Mouse (Mus musculus) kidney, postnatal 4 days (tissue): ENCODE data around the gene Batf2.
A peak's percentile ranks its signal among the peaks of the same experiment; 100 is the strongest.
"Not testable (repeated sequence)": the region's sequence is repeated elsewhere in the genome, so short reads cannot be mapped to it uniquely, and the experiment has no call there.

Experiments
- DNase-seq, 2 experiments: peaks; one replicate each; pipeline ENCODE4 v3.0.0; 2021; ENCODE audit warnings: mixed read lengths in 2 of 2

The Batf2 gene

GRCm38 (mm10) chr19:6132171-6132827 lies 8.5 kb upstream of the Batf2 start:
- no peak for DNase-seq

- not testable (repeated sequence) for DNase-seq
These were observed 7.6 kb upstream of the Batf2 start for GRCm38 (mm10) chr19:6133197-6133596.

GRCm38 (mm10) chr19:6136397-6136796 lies 4.4 kb upstream of the Batf2 start:
- DNase-seq = no peak

- DNase-seq = no peak
These were observed 1.1 kb upstream of the Batf2 start for GRCm38 (mm10) chr19:6139701-6140100.

- DNase-seq = no peak
These were observed 457 bp upstream of the Batf2 start for GRCm38 (mm10) chr19:6140374-6140677.

GRCm38 (mm10) chr19:6141394-6141749 lies 589 bp downstream of the Batf2 start, which contains the start of gene Arl2:
TSS of gene Arl2 (minus strand) at chr19:6141548.
- DNase-seq = peak; percentile 80 to 89

GRCm38 (mm10) chr19:6144842-6145241 lies 4.1 kb downstream of the Batf2 start:
- DNase-seq = no peak

- no peak for DNase-seq
These were observed 14.4 kb downstream of the Batf2 start for GRCm38 (mm10) chr19:6155174-6155573.

GRCm38 (mm10) chr19:6156372-6156771 lies 15.6 kb downstream of the Batf2 start:
- peak; percentile 41 to 59 for DNase-seq

- DNase-seq = peak in 1 of 2 experiments; percentile 27
These were observed 16.4 kb downstream of the Batf2 start for GRCm38 (mm10) chr19:6157220-6157619.

- peak; percentile 29 to 52 for DNase-seq
These were observed 23.2 kb downstream of the Batf2 start for GRCm38 (mm10) chr19:6163872-6164547.

- no peak for DNase-seq
These were observed 26.0 kb downstream of the Batf2 start for GRCm38 (mm10) chr19:6166750-6167149.

GRCm38 (mm10) chr19:6171215-6171614 lies 30.4 kb downstream of the Batf2 start:
- DNase-seq = no peak

- DNase-seq = no peak
These were observed 34.0 kb downstream of the Batf2 start for GRCm38 (mm10) chr19:6174771-6175170.

GRCm38 (mm10) chr19:6178775-6179174 lies 38.0 kb downstream of the Batf2 start:
- DNase-seq = no peak

- DNase-seq = peak; percentile 65 to 68
These were observed 40.8 kb downstream of the Batf2 start for GRCm38 (mm10) chr19:6181629-6182028.

GRCm38 (mm10) chr19:6182534-6182933 lies 41.8 kb downstream of the Batf2 start:
- DNase-seq = no peak

- DNase-seq = no peak
These were observed 43.3 kb downstream of the Batf2 start, which contains the start of gene Majin for GRCm38 (mm10) chr19:6184131-6184530. TSS of gene Majin (plus strand) at chr19:6184388.

- DNase-seq = no peak
These were observed 63.5 kb downstream of the Batf2 start for GRCm38 (mm10) chr19:6204265-6204664.

GRCm38 (mm10) chr19:6206716-6207115 lies 65.9 kb downstream of the Batf2 start:
- DNase-seq = no peak

- DNase-seq = no peak
These were observed 75.4 kb downstream of the Batf2 start for GRCm38 (mm10) chr19:6216046-6216705.

- no peak for DNase-seq
These were observed 77.8 kb downstream of the Batf2 start for GRCm38 (mm10) chr19:6218606-6219005.
